Mouse (Mus musculus) megakaryocyte, embryonic 14.5 days (primary cell): ENCODE measurements around the gene Zfp786.

Source experiments
- FLI1 ChIP-seq: IDR thresholded peaks from 2 replicates; pipeline ENCODE4 v1.6.1; 2012; ENCODE audit warnings: low read length, inconsistent platforms, mixed read lengths
- GATA1 ChIP-seq: IDR thresholded peaks from 3 replicates; pipeline ENCODE4 v1.6.1; 2012; ENCODE audit warnings: mixed read lengths, low read length, inconsistent platforms, borderline replicate concordance

- TF ChIP-seq GATA1 (no peak), FLI1 (no peak)
These were observed 38.1 kb downstream of the Zfp786 start for GRCm38 (mm10) chr6:47792533-47792932.
